Mouse (Mus musculus) brain, embryonic 18.5 days (tissue): ENCODE measurements around the gene Ehbp1.

ENCODE experiments used
- DNase-seq: peaks from one replicate; pipeline ENCODE4 v3.0.0-alpha.2; 2012; ENCODE audit warnings: low read depth, low spot score

Ehbp1 gene

DNA sequence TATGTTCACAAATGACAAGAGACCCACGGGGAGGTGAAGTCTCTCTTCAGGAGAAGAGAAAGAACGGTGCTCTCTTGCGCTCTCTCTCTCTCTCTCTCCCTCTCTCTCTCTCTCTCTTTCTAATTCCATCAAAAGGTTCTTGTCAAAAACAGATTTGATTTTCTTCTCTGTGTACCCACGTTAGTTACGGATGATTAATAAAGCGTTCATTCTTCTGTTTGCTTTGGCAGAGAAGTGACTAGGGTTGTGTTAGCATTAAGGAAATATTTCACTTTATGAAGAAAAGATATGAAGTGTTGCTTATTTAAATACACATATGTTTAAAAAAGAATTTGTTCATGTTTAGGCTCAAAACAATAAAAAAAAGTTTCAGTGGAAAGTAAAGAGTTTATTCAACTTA is 143.7 kb downstream of the Ehbp1 start:
- DNase-seq: no peak

GRCm38 (mm10) chr11:22197935-22198334 is 144.2 kb downstream of the Ehbp1 start:
- DNase-seq: no peak

- DNase-seq: no peak
These were observed 145.3 kb downstream of the Ehbp1 start for GRCm38 (mm10) chr11:22196776-22197175.

- DNase-seq: no peak
These were observed 147.5 kb downstream of the Ehbp1 start for GRCm38 (mm10) chr11:22194607-22195006.

GRCm38 (mm10) chr11:22190576-22190975 is 151.5 kb downstream of the Ehbp1 start:
- DNase-seq: no peak

DNA sequence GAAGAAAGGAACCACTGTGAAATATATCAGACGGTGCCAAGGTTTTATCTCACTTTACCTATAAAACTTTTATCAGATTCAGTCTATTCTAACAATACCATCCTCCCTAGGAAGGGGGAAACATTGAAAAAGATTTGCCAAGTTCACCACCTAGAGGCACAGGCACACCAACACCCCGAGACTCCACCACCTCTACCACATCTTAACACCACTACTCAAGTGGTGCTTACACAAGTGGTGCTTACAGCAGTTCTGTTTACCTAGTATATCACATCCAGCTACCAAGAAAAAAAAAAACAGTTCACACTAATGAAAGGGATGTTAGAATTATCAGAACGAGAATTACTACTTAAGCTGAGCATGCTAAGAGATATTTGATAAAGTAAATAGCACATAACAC is 152.1 kb downstream of the Ehbp1 start:
- DNase-seq: no peak

DNA sequence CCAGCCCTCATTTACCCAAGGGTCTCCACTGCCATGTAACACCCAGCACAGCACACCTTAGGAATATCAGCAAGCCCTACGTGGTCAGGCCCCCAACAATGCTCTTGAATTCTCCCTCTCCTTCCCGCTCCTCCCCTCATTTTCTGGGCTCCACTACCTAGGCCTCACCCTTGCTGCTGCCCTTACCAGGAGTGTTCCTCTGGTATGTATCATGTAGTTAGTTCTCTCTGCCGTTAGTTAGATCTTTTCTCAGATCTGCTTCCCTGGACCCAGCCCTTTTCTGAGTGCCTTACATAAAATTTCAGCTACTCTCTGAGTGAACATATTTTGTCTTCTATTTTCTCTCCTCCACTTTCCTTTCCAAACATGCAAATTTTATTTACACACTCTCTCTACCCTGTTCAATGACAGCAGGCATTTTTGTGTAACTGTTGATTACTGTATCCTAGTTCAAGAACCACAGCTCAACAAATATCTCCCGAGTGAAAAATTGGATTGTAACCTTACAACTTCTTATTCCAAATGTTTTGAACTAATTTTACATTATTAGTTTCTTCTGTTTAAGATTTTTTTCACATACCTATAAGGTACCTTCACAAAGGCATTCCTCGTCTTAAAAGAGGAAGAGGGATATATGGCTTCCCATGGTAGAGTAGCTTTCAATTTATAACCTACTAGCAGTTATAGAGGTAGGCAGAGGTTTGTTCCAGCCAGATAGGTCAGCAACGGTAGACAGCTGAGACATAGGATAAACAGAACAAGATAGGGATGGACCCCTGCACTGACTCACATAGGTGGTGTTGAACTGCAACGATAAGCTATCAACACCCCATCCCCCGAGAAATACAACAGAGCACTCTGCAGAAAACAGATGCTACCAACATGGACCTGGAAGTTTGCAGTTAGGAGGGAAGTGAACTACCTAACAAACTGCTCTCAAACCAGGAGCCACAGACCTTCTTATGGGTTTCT is 160.3 kb downstream of the Ehbp1 start:
- DNase-seq: no peak

- no peak for DNase-seq
These were observed 161.9 kb downstream of the Ehbp1 start for GRCm38 (mm10) chr11:22180146-22180545.

DNA sequence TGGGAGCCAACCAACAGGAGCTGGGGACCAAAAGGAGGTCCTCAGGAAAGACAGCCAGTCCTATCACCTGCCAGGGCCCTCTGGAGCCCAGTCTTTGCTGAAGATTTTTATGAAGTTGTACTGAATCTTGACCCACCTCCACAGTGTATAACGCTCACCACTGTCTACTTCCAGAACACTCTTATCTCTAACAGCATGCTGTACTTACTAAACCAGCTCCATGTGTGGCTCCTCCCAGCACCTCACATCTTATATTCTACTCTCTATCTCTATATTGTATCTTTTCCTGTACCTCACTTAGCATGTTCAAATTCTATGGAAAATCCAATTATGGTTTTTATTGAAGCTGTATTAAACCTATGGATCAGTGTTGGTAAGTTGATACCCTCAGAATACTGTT is 163.5 kb downstream of the Ehbp1 start:
- DNase-seq: no peak

DNA sequence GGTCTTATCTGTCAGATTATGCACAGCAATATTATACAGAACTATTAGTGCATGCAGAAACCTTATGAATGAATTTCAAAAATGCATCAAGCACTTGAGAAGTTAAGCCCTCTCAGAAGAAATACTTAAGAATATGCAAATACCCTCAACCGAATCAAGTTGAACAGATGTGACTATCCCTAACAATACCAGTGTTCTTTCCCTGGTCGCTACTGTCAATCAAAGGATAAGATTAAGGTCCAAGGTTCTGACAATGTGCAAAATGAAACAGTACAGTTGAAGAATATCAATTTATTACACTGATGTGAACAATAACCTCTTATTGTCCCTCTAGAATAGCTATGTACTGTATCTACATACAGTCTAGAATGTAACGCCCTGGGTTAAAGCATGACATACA is 167.8 kb downstream of the Ehbp1 start:
- no peak for DNase-seq

DNA sequence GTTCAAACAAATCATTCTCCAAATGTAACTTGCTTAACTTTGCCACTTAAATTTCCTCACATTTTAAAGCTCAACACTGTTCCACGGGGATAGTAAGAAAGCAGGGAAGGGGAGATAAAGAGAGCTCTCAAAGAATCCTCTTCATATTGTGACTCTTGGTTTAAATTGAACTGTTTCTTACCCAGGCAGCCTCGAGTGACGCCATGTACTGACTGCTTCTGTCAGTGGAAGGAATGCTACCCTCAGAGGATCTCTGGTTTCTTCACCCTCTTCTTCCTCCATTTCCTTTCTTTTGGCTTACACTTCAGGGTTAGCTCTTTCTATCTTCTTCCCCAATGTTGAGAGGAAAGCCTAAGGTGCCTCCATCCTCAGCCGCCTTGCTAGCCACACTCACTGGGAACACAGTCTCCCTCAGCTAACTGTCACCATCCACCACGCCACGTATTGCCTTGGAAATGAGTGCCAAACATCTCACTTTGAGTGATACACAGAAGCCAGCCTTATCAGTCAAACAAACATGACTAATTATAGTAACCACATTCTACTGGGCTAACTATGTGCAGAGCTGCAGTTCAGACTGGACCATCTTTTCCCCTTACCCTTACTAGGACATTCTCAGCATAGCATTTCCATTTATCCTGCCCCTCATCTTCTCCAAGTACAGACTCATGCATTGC is 171.0 kb downstream of the Ehbp1 start:
- DNase-seq: no peak

GRCm38 (mm10) chr11:22157882-22158281 is 184.2 kb downstream of the Ehbp1 start:
- DNase-seq: no peak

- no peak for DNase-seq
These were observed 185.9 kb downstream of the Ehbp1 start for GRCm38 (mm10) chr11:22156182-22156581.

DNA sequence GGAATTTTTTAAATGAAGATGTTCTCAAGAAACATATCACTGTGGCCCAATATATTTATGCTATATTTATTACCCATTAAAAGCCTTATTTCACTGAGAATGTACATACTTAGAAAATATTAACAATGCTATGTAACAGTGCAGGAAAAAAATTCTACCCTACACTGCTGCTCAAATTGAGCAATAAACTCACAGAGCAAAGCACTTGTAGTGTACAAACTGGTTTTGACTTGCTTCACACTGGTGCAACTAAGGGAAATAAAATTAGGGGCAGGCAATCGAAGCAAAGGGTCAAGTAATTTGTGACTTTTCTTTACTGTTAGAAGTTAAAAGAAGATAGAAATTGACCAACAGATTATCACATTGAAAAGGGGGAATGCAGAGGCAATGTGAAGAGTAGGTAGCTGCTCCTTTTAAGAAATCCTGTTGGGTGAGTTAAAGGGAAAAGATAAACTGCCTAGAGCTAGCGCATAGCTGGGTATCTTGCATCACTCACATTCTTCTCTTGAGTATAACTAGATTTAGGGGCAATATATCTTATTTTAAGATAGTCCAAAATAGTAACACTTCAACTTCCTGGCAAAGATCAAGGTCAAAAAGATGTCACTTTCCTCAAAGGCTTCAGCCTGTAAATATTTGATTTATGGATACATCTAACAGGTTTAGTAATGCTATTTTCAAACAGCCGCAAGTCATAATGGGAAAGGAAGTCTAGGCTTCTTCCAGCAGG is 186.6 kb downstream of the Ehbp1 start:
- no peak for DNase-seq

DNA sequence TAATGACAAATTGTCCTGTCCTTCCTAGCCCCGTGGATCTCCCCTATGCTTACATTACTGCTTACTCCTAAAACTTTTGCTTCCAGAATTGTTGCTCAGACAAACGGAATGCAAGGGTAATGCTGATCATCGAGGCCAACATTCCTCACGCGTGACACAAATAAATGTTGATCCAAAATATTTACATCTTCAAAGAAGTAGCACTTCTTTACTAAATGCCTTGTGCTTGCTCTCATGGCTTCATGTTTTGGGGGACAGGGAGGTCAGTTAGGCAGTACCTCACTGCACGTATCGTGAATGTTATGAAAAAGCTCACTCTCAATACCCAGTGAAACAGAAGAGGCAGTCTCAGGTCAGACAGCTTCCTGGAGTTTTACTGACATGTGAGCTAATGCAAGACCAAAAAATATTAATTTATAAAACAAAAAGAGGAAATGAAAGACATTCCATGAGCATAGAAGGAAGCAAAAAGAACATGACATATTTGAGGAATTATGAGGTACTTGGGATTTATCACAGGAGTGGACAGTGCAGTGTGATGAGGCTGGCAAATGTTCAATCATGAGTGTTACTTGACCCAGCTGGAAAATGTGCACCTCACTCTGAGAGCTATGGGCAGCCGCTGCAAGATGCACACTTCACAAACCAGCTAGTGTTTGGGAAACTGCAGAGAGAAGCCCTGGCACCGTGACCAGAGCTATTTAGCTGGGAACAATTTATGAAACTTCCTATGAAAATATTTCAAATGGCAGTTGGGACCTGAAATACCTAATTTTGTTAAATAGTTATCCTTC is 187.4 kb downstream of the Ehbp1 start:
- DNase-seq: no peak

DNA sequence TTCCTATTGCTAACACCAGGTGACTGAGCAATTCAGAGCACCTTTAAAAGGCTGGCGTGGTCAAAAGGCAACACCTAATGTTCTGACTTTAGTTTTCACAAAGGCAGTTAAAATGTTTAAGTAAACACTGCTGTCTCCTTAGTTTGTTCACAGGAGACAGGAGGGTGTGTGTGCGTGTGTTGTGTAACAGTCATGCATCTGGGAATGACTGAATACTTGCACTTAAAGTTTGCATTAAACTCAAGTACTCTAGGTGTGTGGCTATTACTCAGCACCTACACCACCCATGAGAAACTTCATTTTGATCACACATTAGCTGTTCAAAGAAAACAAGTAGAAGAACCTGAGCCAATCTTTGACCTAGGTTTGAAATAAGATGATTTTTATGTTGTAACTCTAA is 201.4 kb downstream of the Ehbp1 start:
- no peak for DNase-seq

DNA sequence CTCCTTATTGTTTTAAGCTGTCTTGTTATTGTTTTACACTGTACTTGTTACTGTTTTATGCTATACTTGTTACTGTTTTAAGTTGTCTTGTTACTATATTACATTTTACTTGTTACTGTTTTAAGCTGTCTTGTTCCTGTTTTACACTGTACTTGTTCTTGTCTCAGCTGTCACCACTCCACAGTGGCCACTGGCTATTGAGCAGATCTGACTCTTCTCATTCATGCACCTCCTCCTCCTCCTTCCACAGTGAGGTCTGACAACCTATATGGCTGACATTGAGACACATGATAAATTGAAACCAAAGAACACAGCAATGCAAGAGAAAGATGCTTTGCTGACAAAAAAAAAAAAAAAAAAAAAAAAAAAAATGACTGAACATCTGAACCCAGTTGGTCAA is 203.6 kb downstream of the Ehbp1 start:
- no peak for DNase-seq

- DNase-seq: no peak
These were observed 216.9 kb downstream of the Ehbp1 start for GRCm38 (mm10) chr11:22125188-22125587.

GRCm38 (mm10) chr11:22118853-22119252 is 223.2 kb downstream of the Ehbp1 start:
- no peak for DNase-seq

GRCm38 (mm10) chr11:22112161-22112560 is 229.9 kb downstream of the Ehbp1 start:
- no peak for DNase-seq

GRCm38 (mm10) chr11:22089346-22089745 is 252.7 kb downstream of the Ehbp1 start:
- DNase-seq: no peak
